Mouse (Mus musculus) MEL (cell line): ENCODE data around the gene Depdc5.
"Not testable (repeated sequence)": the region's sequence is repeated elsewhere in the genome, so short reads cannot be mapped to it uniquely, and the experiment has no call there.

Experiments used
- CHD1 ChIP-seq: IDR thresholded peaks from 2 replicates; pipeline ENCODE4 v1.6.1; 2012; ENCODE audit warnings: low read depth, mild to moderate bottlenecking, inconsistent platforms, low read length, improper control_type of control experiment
- JUND ChIP-seq: IDR thresholded peaks from 2 replicates; pipeline ENCODE4 v1.6.1; 2011; ENCODE audit warnings: low read depth, mild to moderate bottlenecking, improper control_type of control experiment, low read length
- MAX ChIP-seq: IDR thresholded peaks from 2 replicates; pipeline ENCODE4 v1.6.1; 2011; ENCODE audit warnings: low read length, improper control_type of control experiment
- POLR2AphosphoS2 ChIP-seq: IDR thresholded peaks from 2 replicates; pipeline ENCODE4 v1.6.1; 2011; ENCODE audit warnings: low read length, improper control_type of control experiment

GRCm38 (mm10) chr5:32855274-32855673 lies 8.2 kb upstream of the Depdc5 start:
- not testable (repeated sequence) for TF ChIP-seq POLR2AphosphoS2, JUND, MAX, CHD1
